8 mouse cellular contexts compared by ENCODE assay signal in the genomic region with DNA sequence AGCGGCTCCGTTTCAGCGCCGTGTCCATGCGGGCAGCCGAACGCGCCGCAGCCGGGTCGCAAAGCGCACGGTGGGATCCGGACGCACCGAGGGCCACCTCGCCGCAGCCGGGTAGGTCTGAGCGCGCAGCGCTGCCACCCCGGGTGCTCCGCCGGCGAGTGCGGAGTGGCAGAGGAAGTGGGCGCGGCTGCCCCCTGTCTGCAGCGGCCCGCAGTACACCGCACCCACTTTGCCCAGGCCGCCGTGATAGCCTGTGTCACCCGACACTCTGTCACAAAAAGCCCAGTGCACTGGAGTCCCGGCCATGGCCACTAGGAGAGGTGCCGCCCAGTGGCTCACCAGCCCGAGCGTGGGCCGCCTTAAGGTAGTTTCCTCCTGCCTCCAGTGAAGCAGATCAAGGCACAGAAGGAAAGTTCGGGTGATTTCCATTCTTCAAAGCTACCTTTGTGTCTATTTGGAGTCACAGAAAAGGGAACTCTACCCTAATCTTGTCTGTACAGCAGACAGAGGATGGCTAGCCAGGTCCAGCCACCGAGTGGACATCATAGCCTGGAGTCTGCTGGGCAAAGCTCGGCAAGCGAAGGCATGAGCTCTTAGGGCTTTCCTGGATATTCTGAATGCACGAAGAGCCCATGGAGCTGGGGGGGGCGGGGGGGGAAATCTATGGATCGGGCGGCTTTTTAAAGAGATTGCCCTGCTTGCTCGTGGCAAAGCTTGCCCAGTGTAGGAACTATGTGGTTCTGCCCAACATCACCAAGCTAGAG. TPM values are rescaled to one million over a fixed set of nuclear protein-coding genes. Genes with fewer than 3 reads are reported as not detected.
DNase-seq lines count a peak whose midpoint lies in the region; ATAC-seq and TF ChIP-seq lines count a peak whose summit lies in the region.

Gene Sh3bp5, minus strand, starts transcription at position 149 of the 764 bp plus-strand sequence.

- WGBS in bone marrow, adult 2 months: 10% methylated on average over 49 of the region's 49 CpGs
- WGBS in embryonic facial prominence, embryonic 14.5 days: 11% methylated on average over 37 of the region's 49 CpGs
- 8% methylated on average over 49 of the region's 49 CpGs for WGBS in heart, adult 2 months
- 6% methylated on average over 49 of the region's 49 CpGs for WGBS in kidney, adult 2 months
- WGBS in limb, embryonic 11.5 days: 9% methylated on average over 49 of the region's 49 CpGs
- WGBS in midbrain, embryonic 13.5 days: 8% methylated on average over 49 of the region's 49 CpGs
- 7% methylated on average over 49 of the region's 49 CpGs for WGBS in small intestine, adult 2 months

- ATAC-seq in embryonic facial prominence, embryonic 14.5 days (ENCODE audit: low read depth): peak; percentile 94
- ATAC-seq in limb, embryonic 11.5 days (ENCODE audit: insufficient number of reproducible peaks, low FRiP score, low TSS enrichment, low read depth): peak; percentile 91
- peak; percentile 97 for ATAC-seq in midbrain, embryonic 13.5 days

- intact Hi-C loops in heart, adult 2 months (cut with DNase I): loop anchor here (1.0 to 5.0 kb wide), 3 partner anchors 27 to 50 kb away; no protein-coding TSS in a partner anchor

- TF ChIP-seq EP300 in heart, adult 2 months (IDR thresholded peaks at IDR 0.05; ENCODE audit: insufficient read depth, low read depth, low read length): peak; percentile 68; the same call in 1 of the 2 replicates

- peak within 1 kb of the TSS; percentile 81 for H3K9ac ChIP-seq in embryonic facial prominence, embryonic 14.5 days (ENCODE audit: low read depth, low read length)
- peak within 1 kb of the TSS; percentile 97 for H3K9ac ChIP-seq in heart, adult 2 months (ENCODE audit: low read depth, low read length)
- peak within 1 kb of the TSS; percentile 91 for H3K9ac ChIP-seq in limb, embryonic 11.5 days (ENCODE audit: low read length)
- H3K9ac ChIP-seq in midbrain, embryonic 13.5 days (replicated peaks): peak within 1 kb of the TSS; percentile 94

- H3K79me2 ChIP-seq in heart, adult 2 months (replicated peaks; ENCODE audit: control insufficient read depth, insufficient read depth, low read length): no peaks in the 10 kb centered on the region

- peak within 1 kb of the TSS; percentile 73 for H3K27ac ChIP-seq in bone marrow, adult 2 months (ENCODE audit: control insufficient read depth, insufficient read depth, low read depth, low read length, poor library complexity)
- H3K27ac ChIP-seq in embryonic facial prominence, embryonic 14.5 days (replicated peaks; ENCODE audit: low read depth, low read length): peak within 1 kb of the TSS; percentile 42
- peak within 1 kb of the TSS; percentile 84 for H3K27ac ChIP-seq in heart, adult 2 months
- H3K27ac ChIP-seq in kidney, adult 2 months (ENCODE audit: insufficient read depth, low read depth, low read length): peak within 1 kb of the TSS; percentile 77
- peak within 1 kb of the TSS; percentile 76 for H3K27ac ChIP-seq in limb, embryonic 11.5 days (replicated peaks; ENCODE audit: low read depth, low read length)
- H3K27ac ChIP-seq in midbrain, embryonic 13.5 days: peak within 1 kb of the TSS; percentile 95
- H3K27ac ChIP-seq in small intestine, adult 2 months (ENCODE audit: insufficient read depth, low read depth, low read length): peak within 1 kb of the TSS; percentile 22

- DNase-seq in A20 (ENCODE audit: low read depth, low spot score): peak; percentile 95
- peak; percentile 82 for DNase-seq in embryonic facial prominence, embryonic 14.5 days (ENCODE audit: low spot score)
- DNase-seq in heart, adult 2 months: peak; percentile 97 to 98
- peak; percentile 97 for DNase-seq in kidney, adult 2 months
- DNase-seq in limb, embryonic 11.5 days (ENCODE audit: low spot score): peak; percentile 97

- TF ChIP-seq POLR2A in bone marrow, adult 2 months (IDR thresholded peaks at IDR 0.05; ENCODE audit: borderline replicate concordance, control insufficient read depth, low read depth, low read length): peak; percentile 82; the same call in 1 of the 2 replicates
- peak; percentile 61 for TF ChIP-seq POLR2A in heart, adult 2 months (IDR thresholded peaks at IDR 0.05; ENCODE audit: insufficient read depth, low read depth, low read length)
- peak; percentile 11 for TF ChIP-seq POLR2A in kidney, adult 2 months (IDR thresholded peaks at IDR 0.05; ENCODE audit: low read depth, low read length)
- 0 out of 2 replicates have a peak, but pooled peaks have one; percentile 23 for TF ChIP-seq POLR2A in small intestine, adult 2 months (IDR thresholded peaks at IDR 0.05; ENCODE audit: low read depth, low read length)

- H3K27me3 ChIP-seq in embryonic facial prominence, embryonic 14.5 days (replicated peaks; ENCODE audit: control insufficient read depth, insufficient read depth, low read length): no peaks in the 10 kb centered on the region
- no peaks in the 10 kb centered on the region for H3K27me3 ChIP-seq in heart, adult 2 months (ENCODE audit: control insufficient read depth, insufficient read depth, low read length)
- H3K27me3 ChIP-seq in kidney, adult 2 months (replicated peaks; ENCODE audit: control insufficient read depth, insufficient read depth, low read length): no peaks in the 10 kb centered on the region
- no peaks in the 10 kb centered on the region for H3K27me3 ChIP-seq in limb, embryonic 11.5 days (ENCODE audit: control insufficient read depth, insufficient read depth, low read length)
- H3K27me3 ChIP-seq in midbrain, embryonic 13.5 days: no peaks in the 10 kb centered on the region
- 0 out of 2 replicates have a peak, but pooled peaks cover 5% of the 10 kb centered on the region for H3K27me3 ChIP-seq in small intestine, adult 2 months (ENCODE audit: control insufficient read depth, insufficient read depth, low read length)

- H3K4me2 ChIP-seq in embryonic facial prominence, embryonic 14.5 days (ENCODE audit: low read depth, low read length): peak within 1 kb of the TSS; percentile 96
- H3K4me2 ChIP-seq in limb, embryonic 11.5 days (ENCODE audit: low read depth, severe bottlenecking): peak within 1 kb of the TSS; percentile 90
- H3K4me2 ChIP-seq in midbrain, embryonic 13.5 days (replicated peaks): peak within 1 kb of the TSS; percentile 85

- H3K9me3 ChIP-seq in embryonic facial prominence, embryonic 14.5 days (ENCODE audit: control insufficient read depth, low read length): no peaks in the 10 kb centered on the region
- no peaks in the 10 kb centered on the region for H3K9me3 ChIP-seq in limb, embryonic 11.5 days (ENCODE audit: control insufficient read depth, low read length)
- H3K9me3 ChIP-seq in midbrain, embryonic 13.5 days: no peaks in the 10 kb centered on the region

- peak within 1 kb of the TSS; percentile 97 for H3K4me3 ChIP-seq in bone marrow, adult 2 months (replicated peaks; ENCODE audit: control insufficient read depth, low read depth, low read length)
- H3K4me3 ChIP-seq in embryonic facial prominence, embryonic 14.5 days (ENCODE audit: low read depth, low read length): peak within 1 kb of the TSS; percentile 73
- H3K4me3 ChIP-seq in heart, adult 2 months: peak within 1 kb of the TSS; percentile 84
- H3K4me3 ChIP-seq in kidney, adult 2 months (ENCODE audit: insufficient read depth, low read depth, low read length): peak within 1 kb of the TSS; percentile 88
- H3K4me3 ChIP-seq in limb, embryonic 11.5 days (ENCODE audit: low read depth, low read length): peak within 1 kb of the TSS; percentile 80
- peak within 1 kb of the TSS; percentile 82 for H3K4me3 ChIP-seq in midbrain, embryonic 13.5 days (replicated peaks)
- peak within 1 kb of the TSS; percentile 66 for H3K4me3 ChIP-seq in small intestine, adult 2 months (ENCODE audit: low read depth, low read length)

- no peaks in the 10 kb centered on the region for H3K36me3 ChIP-seq in embryonic facial prominence, embryonic 14.5 days (ENCODE audit: control insufficient read depth, insufficient read depth, low read length)
- peaks cover 13% of the 10 kb centered on the region for H3K36me3 ChIP-seq in heart, adult 2 months (ENCODE audit: control insufficient read depth, insufficient read depth, low read length)
- no peaks in the 10 kb centered on the region for H3K36me3 ChIP-seq in kidney, adult 2 months (ENCODE audit: control insufficient read depth, insufficient read depth, low read length)
- no peaks in the 10 kb centered on the region for H3K36me3 ChIP-seq in limb, embryonic 11.5 days (ENCODE audit: control insufficient read depth, insufficient read depth, low read length)
- peaks cover 5% of the 10 kb centered on the region; the same call in 1 of the 2 replicates for H3K36me3 ChIP-seq in midbrain, embryonic 13.5 days
- no peaks in the 10 kb centered on the region for H3K36me3 ChIP-seq in small intestine, adult 2 months (ENCODE audit: control insufficient read depth, insufficient read depth, low read length)

- TF ChIP-seq CTCF in bone marrow, adult 2 months (IDR thresholded peaks at IDR 0.05; ENCODE audit: control insufficient read depth, insufficient read depth, low read length): peak; percentile 75
- peak; percentile 100; the same call in 1 of the 2 replicates for TF ChIP-seq CTCF in heart, adult 2 months (IDR thresholded peaks at IDR 0.05)
- TF ChIP-seq CTCF in kidney, adult 2 months (conservative IDR thresholded peaks at IDR 0.05; ENCODE audit: insufficient read depth, insufficient read length, low read depth, low read length): peak; percentile 83
- peak; percentile 84 for TF ChIP-seq CTCF in small intestine, adult 2 months (IDR thresholded peaks at IDR 0.05; ENCODE audit: extremely low read depth, insufficient read length, insufficient replicate concordance, low read depth, low read length)

- peaks cover 4% of the 10 kb centered on the region; the same call in 1 of the 2 replicates for H3K4me1 ChIP-seq in bone marrow, adult 2 months (ENCODE audit: control insufficient read depth, insufficient read depth, low read length)
- H3K4me1 ChIP-seq in embryonic facial prominence, embryonic 14.5 days (ENCODE audit: control insufficient read depth, insufficient read depth, low read length): peaks cover 15% of the 10 kb centered on the region
- peaks cover 16% of the 10 kb centered on the region for H3K4me1 ChIP-seq in heart, adult 2 months (ENCODE audit: control insufficient read depth, insufficient read depth, low read length)
- peaks cover 23% of the 10 kb centered on the region for H3K4me1 ChIP-seq in kidney, adult 2 months (ENCODE audit: control insufficient read depth, insufficient read depth, low read length)
- peaks cover 16% of the 10 kb centered on the region for H3K4me1 ChIP-seq in limb, embryonic 11.5 days (ENCODE audit: control insufficient read depth, insufficient read depth, low read length)
- peaks cover 37% of the 10 kb centered on the region for H3K4me1 ChIP-seq in midbrain, embryonic 13.5 days (replicated peaks)
- H3K4me1 ChIP-seq in small intestine, adult 2 months (ENCODE audit: control insufficient read depth, insufficient read depth, insufficient read length, low read length): peaks cover 10% of the 10 kb centered on the region

RNA-seq across cellular contexts. Expression of gene Sh3bp5, which starts in this region (rescaled TPM):
- 14.6 and 24.0 TPM in 2 replicates for polyA plus RNA-seq in bone marrow, adult 2 months (2011; ENCODE audit: insufficient read depth, insufficient read length, low replicate concordance, missing spikeins)
- polyA plus RNA-seq in embryonic facial prominence, embryonic 14.5 days (2014; fragmentation: Nextera tagmentation; extraction: Ambion mirVana): 19.7 and 24.1 TPM in 2 replicates
- total RNA-seq in heart, adult 2 months (2021): 10 to 100 TPM; 51.0 to 58.3 TPM
- polyA plus RNA-seq in heart, adult 2 months (2012; rRNA removed): 27.0 and 37.1 TPM in 2 replicates
- 33.4 and 43.4 TPM in 2 replicates for polyA plus RNA-seq in kidney, adult 2 months (2012; rRNA removed)
- polyA plus RNA-seq in limb, embryonic 11.5 days (2014; fragmentation: Nextera tagmentation; extraction: Ambion mirVana): 26.7 and 33.4 TPM in 2 replicates
- 111 and 116 TPM in 2 replicates for polyA plus RNA-seq in midbrain, embryonic 13.5 days (2015; fragmentation: Nextera tagmentation; extraction: Ambion mirVana)
- 3.0 and 6.9 TPM in 2 replicates for polyA plus RNA-seq in small intestine, adult 2 months (2012; rRNA removed)

Comparison
In these comparisons a context has a peak if more than half of its experiments do, and no peak if none do; other contexts are left out.
1. Peak in every context shown above with its lines: DNase-seq, ATAC-seq, H3K4me3 ChIP-seq and H3K27ac ChIP-seq.
2. H3K27ac ChIP-seq: peak in every context shown above with its lines; median percentile 95 in midbrain, embryonic 13.5 days; 84 in heart, adult 2 months; 77 in kidney, adult 2 months; 76 in limb, embryonic 11.5 days; 73 in bone marrow, adult 2 months; 42 in embryonic facial prominence, embryonic 14.5 days; 22 in small intestine, adult 2 months.
3. POLR2A ChIP-seq: peak in every context shown above with its lines; median percentile 82 in bone marrow, adult 2 months; 61 in heart, adult 2 months; 23 in small intestine, adult 2 months; 11 in kidney, adult 2 months.